Mouse (Mus musculus): ENCODE measurements around the gene Nfatc2. TPM values are rescaled to one million over a fixed set of nuclear protein-coding genes. Genes with fewer than 3 reads are reported as not detected.

Nfatc2 gene
- polyA plus RNA-seq, 1 experiment from 2014 or later, result 2.0 TPM

- 66% methylated on average over 11 of the region's 11 CpGs for WGBS
- Histone ChIP-seq H3K9me3 (no peaks in the 10 kb centered on the region), H3K4me3 (no peak overlapping the region), H3K36me3 (0 out of 2 replicates have a peak, but pooled peaks cover 8% of the 10 kb centered on the region), H3K4me1 (no peaks in the 10 kb centered on the region; the same call in 1 of the 2 replicates), H3K27me3 (ENCODE audit: insufficient read depth, poor library complexity, severe bottlenecking) (peaks cover 49% of the 10 kb centered on the region), H3K27ac (no peak overlapping the region)
- DNase-seq (ENCODE audit: low spot score), result no peak
These were observed 113.1 kb downstream of the Nfatc2 start for GRCm38 (mm10) chr2:168488158-168488925.

- no peak for DNase-seq (ENCODE audit: low spot score)
- H3K27ac ChIP-seq, result no peak overlapping the region
- 80% methylated on average over 14 of the region's 14 CpGs for WGBS
- peaks cover 9% of the 10 kb centered on the region; the same call in 1 of the 2 replicates for H3K4me1 ChIP-seq
- no peaks in the 10 kb centered on the region for H3K9me3 ChIP-seq
- H3K27me3 ChIP-seq (ENCODE audit: insufficient read depth, poor library complexity, severe bottlenecking), result peaks cover 75% of the 10 kb centered on the region
- no peak overlapping the region for H3K4me3 ChIP-seq
- no peaks in the 10 kb centered on the region for H3K36me3 ChIP-seq
These were observed 120.3 kb downstream of the Nfatc2 start for GRCm38 (mm10) chr2:168481121-168481520.

GRCm38 (mm10) chr2:168480692-168481091 lies 120.8 kb downstream of the Nfatc2 start:
- Histone ChIP-seq H3K4me1 (peaks cover 9% of the 10 kb centered on the region; the same call in 1 of the 2 replicates), H3K9me3 (no peaks in the 10 kb centered on the region), H3K27me3 (ENCODE audit: insufficient read depth, poor library complexity, severe bottlenecking) (peaks cover 75% of the 10 kb centered on the region), H3K4me3 (no peak overlapping the region), H3K27ac (no peak overlapping the region), H3K36me3 (no peaks in the 10 kb centered on the region)
- DNase-seq (ENCODE audit: low spot score), result no peak
- 81% methylated on average over 6 of the region's 6 CpGs for WGBS

GRCm38 (mm10) chr2:168479930-168480329 lies 121.5 kb downstream of the Nfatc2 start:
- no peaks in the 10 kb centered on the region for H3K36me3 ChIP-seq
- peaks cover 80% of the 10 kb centered on the region for H3K27me3 ChIP-seq (ENCODE audit: insufficient read depth, poor library complexity, severe bottlenecking)
- no peak for DNase-seq (ENCODE audit: low spot score)
- H3K4me3 ChIP-seq, result no peak overlapping the region
- H3K9me3 ChIP-seq, result no peaks in the 10 kb centered on the region
- H3K4me1 ChIP-seq, result peaks cover 9% of the 10 kb centered on the region; the same call in 1 of the 2 replicates
- 88% methylated on average over 15 of the region's 15 CpGs for WGBS
- no peak overlapping the region for H3K27ac ChIP-seq

GRCm38 (mm10) chr2:168478431-168478830 lies 123.0 kb downstream of the Nfatc2 start:
- peaks cover 89% of the 10 kb centered on the region for H3K27me3 ChIP-seq (ENCODE audit: insufficient read depth, poor library complexity, severe bottlenecking)

GRCm38 (mm10) chr2:168473496-168473895 lies 128.0 kb downstream of the Nfatc2 start:
- peaks cover 8% of the 10 kb centered on the region for H3K4me1 ChIP-seq
- H3K9me3 ChIP-seq, result no peaks in the 10 kb centered on the region
- WGBS, result 48% methylated on average over 9 of the region's 9 CpGs
- peaks cover 96% of the 10 kb centered on the region for H3K27me3 ChIP-seq (ENCODE audit: insufficient read depth, poor library complexity, severe bottlenecking)
- no peaks in the 10 kb centered on the region for H3K36me3 ChIP-seq
- H3K27ac ChIP-seq, result no peak overlapping the region
- DNase-seq (ENCODE audit: low spot score), result no peak
- H3K4me3 ChIP-seq, result no peak overlapping the region

More at GRCm38 (mm10) chr2:168478431-168478830, 123.0 kb downstream of the Nfatc2 start:
- WGBS, result 34% methylated on average over 7 of the region's 7 CpGs
- H3K4me3 ChIP-seq, result no peak overlapping the region
- peaks cover 9% of the 10 kb centered on the region; the same call in 1 of the 2 replicates for H3K4me1 ChIP-seq
- no peaks in the 10 kb centered on the region for H3K36me3 ChIP-seq
- 0 out of 2 replicates have a peak overlapping the region, but pooled peaks have one; percentile 29 for H3K27ac ChIP-seq
- no peaks in the 10 kb centered on the region for H3K9me3 ChIP-seq
- no peak for DNase-seq (ENCODE audit: low spot score)

- DNase-seq (ENCODE audit: low spot score), result no peak
- Histone ChIP-seq H3K9me3 (no peaks in the 10 kb centered on the region), H3K36me3 (no peaks in the 10 kb centered on the region), H3K4me3 (peak overlapping the region; percentile 54), H3K27ac (peak overlapping the region; percentile 54), H3K4me1 (peaks cover 6% of the 10 kb centered on the region), H3K27me3 (ENCODE audit: insufficient read depth, poor library complexity, severe bottlenecking) (peaks cover 92% of the 10 kb centered on the region)
- WGBS, result 12% methylated on average over 16 of the region's 16 CpGs
These were observed 128.6 kb downstream of the Nfatc2 start for GRCm38 (mm10) chr2:168472899-168473298.

- WGBS, result 5% methylated on average over 4 of the region's 4 CpGs
- Histone ChIP-seq H3K4me1 (peaks cover 6% of the 10 kb centered on the region), H3K9me3 (no peaks in the 10 kb centered on the region), H3K27me3 (ENCODE audit: insufficient read depth, poor library complexity, severe bottlenecking) (peaks cover 86% of the 10 kb centered on the region), H3K27ac (no peak overlapping the region), H3K4me3 (no peak overlapping the region), H3K36me3 (no peaks in the 10 kb centered on the region)
- DNase-seq (ENCODE audit: low spot score), result peak; percentile 83
These were observed 132.4 kb downstream of the Nfatc2 start for GRCm38 (mm10) chr2:168469032-168469431.

GRCm38 (mm10) chr2:168467166-168467565 lies 134.3 kb downstream of the Nfatc2 start:
- peaks cover 86% of the 10 kb centered on the region for H3K27me3 ChIP-seq (ENCODE audit: insufficient read depth, poor library complexity, severe bottlenecking)
- no peaks in the 10 kb centered on the region for H3K36me3 ChIP-seq
- no peak overlapping the region for H3K27ac ChIP-seq
- DNase-seq (ENCODE audit: low spot score), result no peak
- no peak overlapping the region for H3K4me3 ChIP-seq
- no peaks in the 10 kb centered on the region for H3K9me3 ChIP-seq
- 75% methylated on average over 5 of the region's 5 CpGs for WGBS
- H3K4me1 ChIP-seq, result peaks cover 5% of the 10 kb centered on the region; the same call in 1 of the 2 replicates

GRCm38 (mm10) chr2:168466066-168466465 lies 135.4 kb downstream of the Nfatc2 start:
- Histone ChIP-seq H3K9me3 (no peaks in the 10 kb centered on the region), H3K27ac (no peak overlapping the region), H3K27me3 (ENCODE audit: insufficient read depth, poor library complexity, severe bottlenecking) (peaks cover 84% of the 10 kb centered on the region), H3K4me1 (peaks cover 15% of the 10 kb centered on the region; the same call in 1 of the 2 replicates), H3K4me3 (no peak overlapping the region), H3K36me3 (no peaks in the 10 kb centered on the region)
- WGBS, result 60% methylated on average over 9 of the region's 9 CpGs
- no peak for DNase-seq (ENCODE audit: low spot score)

GRCm38 (mm10) chr2:168465646-168466045 lies 135.8 kb downstream of the Nfatc2 start:
- H3K27ac ChIP-seq, result no peak overlapping the region
- H3K9me3 ChIP-seq, result no peaks in the 10 kb centered on the region
- 74% methylated on average over 5 of the region's 5 CpGs for WGBS
- no peak overlapping the region for H3K4me3 ChIP-seq
- DNase-seq (ENCODE audit: low spot score), result no peak
- peaks cover 82% of the 10 kb centered on the region for H3K27me3 ChIP-seq (ENCODE audit: insufficient read depth, poor library complexity, severe bottlenecking)
- no peaks in the 10 kb centered on the region for H3K36me3 ChIP-seq
- peaks cover 19% of the 10 kb centered on the region for H3K4me1 ChIP-seq

- WGBS, result 74% methylated on average over 9 of the region's 9 CpGs
- Histone ChIP-seq H3K4me3 (no peak overlapping the region), H3K36me3 (no peaks in the 10 kb centered on the region), H3K4me1 (peaks cover 44% of the 10 kb centered on the region), H3K27me3 (ENCODE audit: insufficient read depth, poor library complexity, severe bottlenecking) (peaks cover 70% of the 10 kb centered on the region), H3K9me3 (no peaks in the 10 kb centered on the region), H3K27ac (no peak overlapping the region)
- no peak for DNase-seq (ENCODE audit: low spot score)
These were observed 139.6 kb downstream of the Nfatc2 start for GRCm38 (mm10) chr2:168461865-168462264.

- Histone ChIP-seq H3K27ac (no peak overlapping the region), H3K27me3 (ENCODE audit: insufficient read depth, poor library complexity, severe bottlenecking) (peaks cover 69% of the 10 kb centered on the region), H3K4me1 (peaks cover 44% of the 10 kb centered on the region), H3K9me3 (no peaks in the 10 kb centered on the region), H3K4me3 (no peak overlapping the region), H3K36me3 (no peaks in the 10 kb centered on the region)
- DNase-seq (ENCODE audit: low spot score), result no peak
- 57% methylated on average over 5 of the region's 5 CpGs for whole genome bisulfite sequencing
These were observed 141.8 kb downstream of the Nfatc2 start for GRCm38 (mm10) chr2:168459627-168460026.

Measured in heart, embryonic 10.5 days (tissue).